Mouse (Mus musculus) liver, postnatal 0 days (tissue): ENCODE data around the gene Mad1l1.

Experiments
- CTCF ChIP-seq: sonication (generic); IDR thresholded peaks from 2 replicates; pipeline ENCODE4 v1.5.1; 2016; ENCODE audit warnings: antibody characterized with exemption, low read depth
- EP300 ChIP-seq: IDR thresholded peaks from 2 replicates; pipeline ENCODE4 v1.6.1; 2016; ENCODE audit warnings: antibody characterized with exemption, low read depth, mild to moderate bottlenecking

DNA sequence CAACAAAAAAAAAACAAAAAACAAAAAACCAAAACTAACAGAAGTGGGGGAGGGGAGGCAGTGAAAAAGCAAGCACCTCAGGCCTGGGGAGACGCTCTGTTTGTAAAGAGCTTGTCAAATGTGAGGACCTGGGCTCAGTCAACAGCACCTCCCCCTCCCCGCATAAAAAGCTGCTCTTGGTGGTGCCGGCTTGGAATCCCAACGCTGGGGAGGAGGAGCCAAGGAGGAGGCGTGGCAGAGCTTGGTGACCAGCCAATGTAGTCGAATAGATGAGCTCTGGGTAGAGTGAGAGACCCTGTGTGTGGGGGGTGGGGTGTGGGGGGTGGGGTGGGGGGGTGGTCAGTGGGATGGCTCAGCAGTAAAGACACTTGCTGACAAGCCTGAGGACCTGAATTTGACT lies 322.4 kb downstream of the Mad1l1 start:
- TF ChIP-seq EP300 = no peak
- no peak for TF ChIP-seq CTCF
